Mouse (Mus musculus): ENCODE measurements around the gene Fbxo42.
A peak's percentile ranks its signal among the peaks of the same experiment; 100 is the strongest.

The Fbxo42 gene

GRCm38 (mm10) chr4:141147112-141148008 lies at the start of gene Fbxo42:
Gene Fbxo42, plus strand, starts transcription at chr4:141147913.
- DNase-seq: peak; percentile 94

GRCm38 (mm10) chr4:141098935-141099334 lies 48.8 kb upstream of the Fbxo42 start:
- DNase-seq: no peak

DNA sequence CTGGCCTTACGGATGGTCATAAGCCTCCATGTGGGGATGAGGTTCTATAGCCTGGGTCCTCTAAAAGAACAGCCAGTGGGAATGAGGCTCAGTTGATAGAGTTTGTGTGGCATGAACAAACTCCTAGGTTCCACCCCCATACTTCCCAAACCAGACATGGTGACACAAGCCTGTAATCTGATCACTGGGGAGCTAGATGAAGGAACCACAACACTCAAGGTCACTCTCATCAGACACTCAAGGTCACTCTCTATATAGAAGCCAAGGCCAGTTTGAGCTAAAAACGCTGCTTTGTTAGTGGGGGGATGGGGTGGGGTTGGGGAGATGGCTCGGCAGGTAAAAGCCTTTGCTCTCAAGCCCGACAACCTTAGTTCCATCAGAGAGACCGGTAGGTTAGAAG lies 47.8 kb upstream of the Fbxo42 start:
- DNase-seq: no peak

GRCm38 (mm10) chr4:141101291-141101690 lies 46.4 kb upstream of the Fbxo42 start:
- DNase-seq: no peak

GRCm38 (mm10) chr4:141101855-141102254 lies 45.9 kb upstream of the Fbxo42 start:
- peak; percentile 56 for DNase-seq

- DNase-seq: no peak
These were observed 41.1 kb upstream of the Fbxo42 start for GRCm38 (mm10) chr4:141106526-141107183.

DNA sequence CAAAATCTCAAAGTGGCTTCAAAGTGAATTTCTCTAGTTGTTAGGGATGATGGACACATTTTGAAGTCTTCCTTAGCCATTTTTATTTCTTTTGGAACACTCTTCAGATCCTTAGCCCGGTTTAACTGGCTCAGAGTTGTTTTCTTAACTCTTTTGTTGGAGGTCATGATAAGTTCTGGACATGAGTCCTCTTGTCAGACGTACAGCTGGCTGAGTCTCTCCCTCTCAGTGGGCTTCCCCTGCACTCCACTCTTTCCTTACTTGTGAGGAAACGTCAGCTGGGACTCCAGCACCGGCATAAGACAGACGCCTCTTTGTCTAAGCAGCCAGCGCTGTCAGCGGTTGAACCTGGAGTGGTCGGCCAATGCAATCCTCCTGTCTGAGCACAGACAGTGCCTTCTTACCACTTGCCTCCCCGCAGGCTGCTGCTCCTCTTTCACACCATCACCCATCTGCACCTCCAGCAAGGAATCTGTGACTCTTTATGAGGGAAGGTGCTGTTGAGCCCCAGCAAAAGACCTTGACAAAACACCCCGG lies 39.4 kb upstream of the Fbxo42 start:
- DNase-seq: no peak

- no peak for DNase-seq
These were observed 33.9 kb upstream of the Fbxo42 start for GRCm38 (mm10) chr4:141113831-141114230.

DNA sequence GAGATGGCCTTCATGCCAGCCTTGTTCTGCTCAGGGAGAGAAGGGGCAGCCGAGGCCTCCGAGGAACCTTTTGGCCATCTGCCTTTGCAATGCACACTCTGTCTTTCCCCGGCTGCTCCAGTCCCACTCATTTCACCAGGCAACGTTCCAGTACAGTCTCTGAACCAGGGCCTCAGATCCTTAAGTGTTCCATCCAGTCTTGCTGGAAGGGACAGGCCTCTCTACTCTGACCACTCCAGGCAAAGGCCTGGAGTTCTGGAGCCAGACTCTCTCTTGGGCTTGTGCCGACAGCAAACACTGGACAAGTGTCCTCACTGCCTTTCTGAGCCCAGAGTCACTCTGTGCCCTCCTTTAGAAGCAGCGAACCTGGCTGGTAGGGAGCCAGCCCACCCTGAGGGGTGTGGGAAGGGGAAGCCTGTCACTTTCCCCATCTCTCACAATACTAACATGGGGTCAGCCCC lies 33.2 kb upstream of the Fbxo42 start:
- no peak for DNase-seq

- DNase-seq: peak; percentile 36
These were observed 32.3 kb upstream of the Fbxo42 start for GRCm38 (mm10) chr4:141115398-141115797.

DNA sequence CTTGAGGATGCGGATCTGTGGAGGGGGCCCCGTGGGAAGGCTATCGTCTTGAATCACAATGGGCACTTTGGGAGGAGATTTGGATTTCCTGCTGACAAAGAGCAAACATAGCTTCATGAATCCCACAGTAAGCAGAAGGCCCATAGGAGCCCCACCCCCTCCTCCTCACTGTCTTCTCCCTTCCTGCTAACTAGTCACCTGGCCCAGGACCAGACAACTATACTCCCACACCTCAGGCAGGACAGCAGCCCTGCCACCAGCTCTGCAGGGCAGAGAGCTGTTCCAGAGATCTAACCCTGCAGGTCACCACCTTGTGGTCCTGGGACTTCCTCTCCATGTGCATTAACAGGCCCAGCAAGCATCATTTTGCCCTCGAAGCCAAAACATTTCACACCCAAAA lies 29.0 kb upstream of the Fbxo42 start:
- peak; percentile 25 for DNase-seq

GRCm38 (mm10) chr4:141120700-141121099 lies 27.0 kb upstream of the Fbxo42 start:
- peak; percentile 40 for DNase-seq

- no peak for DNase-seq
These were observed 25.1 kb upstream of the Fbxo42 start for GRCm38 (mm10) chr4:141122663-141123062.

- peak; percentile 59 for DNase-seq
These were observed 24.6 kb upstream of the Fbxo42 start for GRCm38 (mm10) chr4:141123065-141123464.

DNA sequence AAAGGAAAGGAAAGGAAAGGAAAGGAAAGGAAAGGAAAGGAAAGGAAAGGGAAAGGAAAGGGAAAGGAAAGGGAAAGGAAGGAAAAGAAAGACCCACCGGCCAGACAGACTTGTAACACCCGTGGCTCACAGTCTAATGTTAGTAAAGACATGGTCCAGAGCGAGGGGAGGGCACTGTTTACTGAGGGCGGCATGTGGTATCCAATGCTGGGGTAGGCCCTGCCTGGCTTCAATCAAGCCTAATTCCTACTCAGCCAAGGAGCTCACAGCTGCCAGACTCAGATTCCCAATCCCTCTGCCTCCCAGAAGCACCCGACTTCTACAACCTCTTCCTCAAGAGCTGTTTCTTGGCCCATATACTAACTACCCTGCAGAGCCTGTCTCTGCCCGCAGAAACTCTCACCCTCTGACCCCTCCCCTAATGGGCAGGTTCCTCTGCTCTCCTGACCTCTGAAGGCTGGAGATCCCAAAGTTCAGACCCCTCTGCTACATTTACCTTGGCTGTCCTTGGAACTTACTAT lies 18.5 kb upstream of the Fbxo42 start:
- no peak for DNase-seq

GRCm38 (mm10) chr4:141130704-141131342 lies 16.9 kb upstream of the Fbxo42 start:
- DNase-seq: peak; percentile 66

- peak; percentile 92 for DNase-seq
These were observed 16.1 kb upstream of the Fbxo42 start for GRCm38 (mm10) chr4:141131531-141132061.

DNA sequence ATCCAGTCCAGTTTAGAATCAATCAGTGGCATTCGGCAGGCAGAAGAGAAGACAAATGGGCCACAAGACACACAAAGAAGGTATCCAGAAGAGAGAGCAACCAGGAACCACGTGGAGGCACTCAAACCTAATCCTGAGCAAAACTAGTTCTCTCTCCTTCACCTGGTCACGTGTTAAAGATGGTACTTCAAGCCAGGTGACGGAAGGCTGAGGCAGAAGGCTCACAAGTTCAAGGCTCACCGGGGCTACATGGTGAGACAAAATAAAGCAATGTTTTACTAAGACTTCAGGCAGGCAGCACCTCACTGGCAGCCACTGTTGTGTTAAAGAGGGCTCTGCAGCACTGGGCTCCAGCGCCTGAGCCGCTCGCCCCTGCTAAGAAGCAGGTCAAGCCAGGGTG lies 15.5 kb upstream of the Fbxo42 start:
- DNase-seq: peak; percentile 54

- DNase-seq: peak; percentile 38
These were observed 14.5 kb upstream of the Fbxo42 start for GRCm38 (mm10) chr4:141133227-141133626.

DNA sequence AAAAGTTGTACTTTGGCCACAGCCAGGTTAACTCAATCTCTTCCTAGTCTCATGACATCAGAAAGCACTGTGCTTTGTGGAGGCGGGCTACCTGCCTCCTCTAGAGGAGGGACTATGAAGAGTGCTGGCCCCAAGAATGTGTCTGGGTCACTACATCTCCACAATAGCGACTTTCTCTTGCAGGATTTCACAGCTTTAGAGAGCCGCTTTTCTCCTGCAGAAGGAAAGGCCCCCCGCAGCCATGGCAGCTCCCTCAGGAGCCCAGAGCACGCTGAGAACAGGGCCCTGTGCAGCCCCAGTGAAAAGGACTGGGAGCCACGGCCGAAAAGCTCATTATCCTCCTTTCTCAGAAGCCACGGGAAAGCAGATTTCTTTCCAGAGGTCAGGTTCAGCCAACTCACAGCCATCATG lies 13.7 kb upstream of the Fbxo42 start:
- peak; percentile 82 for DNase-seq

GRCm38 (mm10) chr4:141134751-141135530 lies 12.8 kb upstream of the Fbxo42 start:
- DNase-seq: peak; percentile 41

DNA sequence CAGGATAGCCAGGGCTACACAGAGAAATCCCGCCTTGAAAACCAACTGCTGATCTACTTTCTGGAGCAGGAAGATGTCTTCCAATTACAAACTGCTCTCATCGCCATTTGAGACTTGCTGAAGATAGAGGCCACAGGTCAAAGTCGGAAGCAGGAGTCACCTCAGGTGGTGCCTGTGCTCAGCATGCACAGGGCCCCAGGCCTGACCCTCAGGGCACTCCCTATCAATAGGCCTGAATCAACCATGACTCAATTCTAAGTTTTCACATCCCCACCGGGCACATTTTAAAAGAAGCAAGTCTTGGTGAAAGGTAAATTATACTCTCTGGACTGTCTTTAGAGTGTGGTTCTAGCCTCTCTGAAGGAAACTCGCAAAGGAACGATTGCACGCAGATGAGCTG lies 11.6 kb upstream of the Fbxo42 start:
- peak; percentile 44 for DNase-seq

Data from kidney, adult 9 months (tissue).